Mouse (Mus musculus) kidney, adult 11 months (tissue): ENCODE data around the gene Tnfrsf8.
"Not testable (repeated sequence)": the region's sequence is repeated elsewhere in the genome, so short reads cannot be mapped to it uniquely, and the experiment has no call there.

Experiments used
- DNase-seq: peaks from one replicate; pipeline ENCODE4 v3.0.0; 2022

Gene Tnfrsf8

DNA sequence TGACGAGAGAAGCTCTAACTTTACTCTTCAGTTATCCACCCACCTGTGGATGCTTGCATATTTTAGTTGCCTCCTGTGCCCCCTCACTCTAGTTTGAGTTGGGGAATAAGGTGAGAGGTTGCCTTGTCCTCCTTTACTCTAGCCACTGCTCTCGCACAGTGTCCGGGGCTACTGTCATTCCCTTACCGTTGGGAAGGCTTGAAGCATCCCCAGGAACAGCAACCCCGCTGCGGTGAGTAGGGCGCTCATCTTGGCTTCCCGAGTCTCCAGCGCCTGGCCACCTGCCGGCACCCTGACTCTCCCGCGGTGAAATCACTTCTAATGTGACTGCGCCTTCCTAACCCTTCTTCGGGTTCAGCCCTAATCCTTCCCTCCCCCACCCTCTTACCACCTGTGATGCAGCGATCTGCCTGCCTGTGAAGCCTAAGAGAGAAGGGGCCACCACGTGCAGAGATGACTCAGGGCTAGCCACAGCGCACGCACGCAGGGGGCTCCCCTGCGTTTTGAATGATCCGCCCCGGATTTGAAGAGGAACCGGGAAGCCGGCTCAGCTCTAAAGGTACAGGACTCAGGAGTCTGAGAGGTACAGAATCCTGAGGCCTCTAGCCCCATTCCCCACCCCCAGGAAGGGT lies at the start of gene Tnfrsf8:
Gene Tnfrsf8, minus strand, starts transcription at position 329 of the 632 bp plus-strand sequence.
- DNase-seq, result no peak

DNA sequence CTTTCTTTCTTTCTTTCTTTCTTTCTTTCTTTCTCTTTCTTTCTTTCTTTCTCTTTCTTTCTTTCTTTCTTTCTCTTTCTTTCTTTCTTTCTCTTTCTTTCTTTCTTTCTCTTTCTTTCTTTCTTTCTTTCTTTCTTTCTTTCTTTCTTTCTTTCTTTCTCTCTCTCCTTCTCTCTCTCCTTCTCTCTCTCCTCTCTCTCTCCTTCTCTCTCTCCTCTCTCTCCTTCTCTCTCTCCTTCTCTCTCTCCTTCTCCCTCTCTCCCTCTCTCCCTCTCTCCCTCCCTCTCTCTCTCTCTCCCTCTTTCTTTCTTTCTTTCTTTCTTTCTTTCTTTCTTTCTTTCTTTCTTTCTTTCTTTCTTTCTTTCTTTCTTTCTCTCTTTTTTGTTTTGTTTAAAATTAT lies 46.7 kb upstream of the Tnfrsf8 start:
- not testable (repeated sequence) for DNase-seq

DNA sequence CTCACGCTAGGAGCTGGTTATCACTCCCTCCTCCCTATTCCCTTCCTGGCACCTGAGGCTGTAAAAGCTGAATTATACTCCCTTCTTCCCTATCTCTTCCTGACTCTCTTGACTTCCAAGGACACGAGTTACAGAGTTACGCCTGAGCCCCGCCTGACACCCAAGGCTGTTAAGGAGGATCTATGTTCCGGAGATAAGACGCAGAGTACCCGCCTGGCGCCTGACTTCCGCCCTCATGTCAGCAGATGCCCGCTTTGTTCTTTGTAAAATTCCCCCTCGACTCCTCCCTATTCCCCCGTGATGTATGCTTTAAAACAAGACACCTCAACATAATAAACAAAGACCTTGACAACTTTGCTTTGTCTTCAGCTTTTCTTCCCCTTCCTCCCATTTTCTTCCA lies 46.1 kb upstream of the Tnfrsf8 start:
- DNase-seq, result peak; percentile 5

DNA sequence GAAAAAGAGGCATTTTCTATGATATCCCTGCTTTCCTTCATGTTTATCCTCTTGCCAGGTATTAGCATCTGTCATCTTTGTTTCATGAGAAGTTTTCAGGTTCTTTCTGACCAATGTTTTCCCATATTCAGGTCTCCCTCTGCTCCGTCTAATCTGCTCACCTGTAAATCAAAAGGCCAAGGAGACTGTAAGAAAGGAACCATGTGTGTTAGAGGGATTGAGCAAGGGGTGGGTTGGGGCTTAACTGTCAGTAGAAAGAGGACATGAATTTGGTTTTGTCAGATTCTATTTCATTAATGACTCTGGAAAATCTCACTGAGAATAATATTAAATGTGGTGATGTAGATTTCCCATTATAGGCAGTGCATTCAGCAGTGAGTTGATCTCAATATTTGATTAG lies 45.6 kb upstream of the Tnfrsf8 start:
- no peak for DNase-seq

DNA sequence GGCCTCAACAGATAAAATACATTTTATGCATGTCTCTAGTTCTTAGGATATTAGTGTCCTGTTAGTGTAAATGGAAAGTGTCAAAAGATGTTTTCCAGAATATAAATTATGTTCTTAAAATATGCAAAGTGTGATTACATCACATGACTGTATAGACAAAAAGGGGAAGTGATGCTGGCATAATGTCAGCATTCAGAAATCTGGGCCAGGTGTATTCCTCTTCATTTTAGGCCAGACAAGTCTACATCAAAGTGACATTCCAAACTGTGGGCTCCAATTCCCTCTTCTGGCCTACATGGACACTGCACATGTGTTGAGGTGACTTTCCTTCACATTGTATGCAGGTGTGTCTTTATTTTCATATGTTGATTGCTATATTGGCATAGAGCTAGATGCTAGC lies 41.3 kb upstream of the Tnfrsf8 start:
- no peak for DNase-seq

DNA sequence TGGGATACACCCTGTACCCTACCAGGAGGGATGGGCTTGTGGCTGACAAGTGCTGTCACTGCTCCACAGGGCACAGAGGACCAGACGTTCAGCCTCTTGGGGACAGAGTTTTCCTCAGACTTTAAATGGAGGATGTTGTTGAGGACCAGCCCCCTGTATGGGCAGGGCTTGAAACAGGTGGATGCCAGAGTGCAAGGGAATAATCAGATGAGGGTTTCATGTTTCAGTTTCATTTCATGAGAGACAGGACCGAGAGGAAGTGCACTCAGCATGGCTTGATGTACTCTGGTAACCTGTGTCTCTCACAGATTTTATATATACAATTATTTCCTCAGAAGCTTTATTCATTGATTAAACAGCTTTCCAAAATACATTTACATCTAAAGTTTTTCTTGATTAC lies 38.9 kb upstream of the Tnfrsf8 start:
- no peak for DNase-seq

DNA sequence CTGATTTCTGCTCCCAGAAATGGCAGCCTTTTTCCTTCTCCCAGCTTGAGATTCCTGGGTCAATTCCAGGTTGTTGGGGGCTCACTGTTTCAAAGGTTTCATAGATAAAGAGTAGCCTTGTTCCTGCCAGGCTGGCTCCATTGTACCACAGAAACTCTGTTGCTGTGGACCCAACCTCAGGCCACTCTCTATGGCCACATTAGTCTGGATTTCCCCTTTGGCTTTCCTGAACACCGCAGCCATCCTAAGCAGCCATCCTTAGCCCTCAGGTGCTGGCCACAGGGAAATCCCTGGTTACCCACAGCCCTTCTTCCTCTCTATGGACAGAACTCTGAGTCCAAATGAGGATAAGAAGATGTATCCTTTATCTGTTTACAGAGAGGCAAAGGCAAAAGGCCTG lies 30.0 kb upstream of the Tnfrsf8 start:
- no peak for DNase-seq

DNA sequence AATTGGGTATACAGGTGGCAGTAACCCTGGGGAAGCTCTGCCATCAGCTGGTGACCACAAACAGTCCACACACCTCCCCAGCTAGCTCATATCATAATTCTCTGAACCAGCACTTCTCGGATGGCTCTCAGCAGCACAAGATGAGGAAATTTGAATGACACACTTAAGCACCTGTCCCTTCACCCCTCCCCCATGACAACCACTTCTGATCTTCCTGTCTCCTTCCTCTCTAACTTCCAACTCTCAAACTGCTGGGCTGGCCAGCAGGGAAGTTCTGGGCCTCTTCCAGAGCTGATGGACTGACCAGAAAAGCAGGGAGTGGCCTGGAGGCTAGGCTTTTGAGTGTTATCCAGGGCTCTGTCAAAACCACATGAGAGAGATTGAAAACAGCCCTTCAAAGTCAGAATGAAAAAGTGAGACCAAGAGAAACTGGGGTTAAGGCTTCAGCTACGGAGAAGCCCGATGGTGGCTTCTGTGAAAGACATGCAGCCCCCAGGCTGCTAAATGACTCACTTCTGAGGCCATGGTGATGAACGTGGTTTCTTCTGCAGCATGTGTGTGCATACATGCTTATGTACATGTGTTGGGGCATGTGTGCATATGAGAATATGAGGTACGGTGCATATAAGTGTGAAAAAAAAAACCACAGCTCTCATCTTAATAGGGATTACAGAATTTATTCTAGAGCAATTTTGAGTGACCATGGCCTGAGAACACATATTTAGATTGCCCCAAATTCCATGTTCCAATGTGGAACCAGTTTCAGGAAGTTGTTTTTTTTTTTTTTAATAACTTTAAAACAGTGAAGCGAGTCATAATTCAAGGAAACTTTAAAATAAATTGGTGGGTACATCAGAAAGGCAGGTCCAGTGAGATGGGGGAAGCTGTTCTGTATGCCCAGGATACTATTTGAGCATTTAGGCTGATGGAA lies 27.2 kb upstream of the Tnfrsf8 start:
- DNase-seq, result no peak

DNA sequence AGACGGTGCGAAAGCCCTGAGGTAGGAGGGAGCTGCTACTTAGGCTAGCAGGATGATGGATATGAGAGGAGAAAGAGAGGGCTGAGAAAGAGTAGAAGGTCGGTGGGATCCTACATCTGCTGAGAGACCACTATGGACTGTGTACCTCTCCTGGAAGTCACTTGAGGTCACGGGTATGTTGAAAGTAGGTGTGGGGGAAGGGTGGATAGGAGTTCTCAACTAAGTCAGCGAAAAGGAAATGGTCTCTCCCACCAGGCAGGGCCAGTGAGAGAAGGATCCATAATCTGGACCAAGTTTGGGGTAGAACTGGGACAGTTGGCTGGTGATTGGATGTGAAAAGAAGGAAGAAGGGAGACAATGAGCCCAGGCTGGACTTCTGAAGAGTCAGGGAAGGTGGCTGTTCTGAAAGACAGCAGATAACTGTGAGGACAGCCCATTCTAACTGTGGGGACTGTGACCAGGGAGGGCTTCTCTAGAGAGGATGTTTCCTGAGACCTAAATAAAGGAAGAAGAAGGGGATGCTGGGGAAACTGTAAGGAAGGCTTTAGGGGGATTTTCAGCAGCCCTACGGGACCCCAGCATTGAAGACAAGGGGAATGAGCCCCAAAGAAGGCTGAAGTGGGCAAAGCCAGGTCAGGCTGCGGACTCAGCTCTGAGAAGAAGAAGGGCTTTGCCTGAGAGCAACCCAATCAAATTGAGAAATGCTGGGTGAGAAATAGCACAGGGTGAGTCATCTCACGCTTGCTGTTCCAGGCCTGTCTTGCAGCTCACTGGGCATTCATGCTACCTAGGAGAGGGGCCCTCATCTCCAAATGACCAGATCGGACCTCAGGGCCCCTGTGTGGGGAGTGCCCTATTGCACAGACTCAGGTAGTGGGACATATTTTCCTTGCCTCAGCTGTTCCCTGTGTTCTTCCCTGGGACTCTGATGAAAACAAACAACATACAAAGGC lies 23.2 kb upstream of the Tnfrsf8 start:
- no peak for DNase-seq

DNA sequence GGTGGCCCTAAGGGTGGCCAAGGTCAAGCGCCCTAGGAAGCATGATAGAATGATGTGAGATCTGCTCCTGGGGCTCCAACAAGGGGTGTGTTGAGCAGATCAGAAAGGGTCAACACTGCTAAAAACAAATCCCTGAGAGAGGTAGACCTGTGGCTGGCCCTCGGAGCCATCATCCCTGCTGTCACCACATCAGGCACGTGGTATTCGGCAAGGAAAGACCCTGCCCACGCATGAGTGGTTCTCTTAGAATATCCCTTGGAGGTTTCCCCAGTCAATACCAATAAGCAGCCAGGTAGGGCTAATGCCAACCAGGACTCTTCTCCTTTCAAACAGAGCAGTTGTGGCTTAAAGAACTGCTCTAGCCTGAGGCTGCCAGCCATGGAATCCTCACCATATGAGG lies 21.6 kb upstream of the Tnfrsf8 start:
- no peak for DNase-seq

DNA sequence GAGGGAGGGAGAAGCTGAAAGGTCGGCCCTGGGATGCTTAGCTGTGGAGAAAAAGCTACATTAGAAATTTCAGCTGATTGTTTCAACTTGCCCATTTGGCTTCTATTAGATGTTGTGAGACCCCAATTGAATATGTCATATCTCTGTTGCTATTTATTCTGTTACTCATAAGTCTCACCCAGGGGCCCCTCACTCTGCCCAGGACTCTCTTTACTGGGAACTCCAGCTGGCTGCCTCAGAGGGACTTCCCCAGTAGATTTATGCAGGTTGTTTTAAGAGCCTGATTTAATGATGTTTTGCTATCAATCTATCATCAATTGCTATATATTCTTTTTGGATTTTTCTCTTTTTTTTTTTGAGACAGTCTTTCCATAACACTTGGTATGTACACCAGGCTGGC lies 21.1 kb upstream of the Tnfrsf8 start:
- no peak for DNase-seq

DNA sequence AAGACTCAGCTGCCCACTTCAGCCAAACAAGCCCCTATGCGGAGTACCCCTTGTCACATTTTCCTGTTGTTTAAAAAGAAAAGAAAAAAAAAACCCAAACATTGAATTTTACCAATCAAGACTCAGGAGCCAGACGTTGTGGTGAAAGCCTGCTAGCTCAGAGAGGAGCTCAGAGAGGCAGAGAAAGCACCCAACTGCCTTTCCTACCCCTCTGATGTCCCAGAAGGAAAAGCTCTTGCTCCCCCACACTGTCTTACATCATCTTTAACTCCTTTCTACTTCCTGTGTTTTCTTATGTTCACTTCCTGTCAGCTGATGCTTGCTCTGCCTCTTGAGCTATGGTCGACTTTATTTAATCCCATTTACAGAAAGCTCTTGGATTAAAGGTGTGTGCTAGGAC lies 8.7 kb upstream of the Tnfrsf8 start:
- DNase-seq, result no peak

DNA sequence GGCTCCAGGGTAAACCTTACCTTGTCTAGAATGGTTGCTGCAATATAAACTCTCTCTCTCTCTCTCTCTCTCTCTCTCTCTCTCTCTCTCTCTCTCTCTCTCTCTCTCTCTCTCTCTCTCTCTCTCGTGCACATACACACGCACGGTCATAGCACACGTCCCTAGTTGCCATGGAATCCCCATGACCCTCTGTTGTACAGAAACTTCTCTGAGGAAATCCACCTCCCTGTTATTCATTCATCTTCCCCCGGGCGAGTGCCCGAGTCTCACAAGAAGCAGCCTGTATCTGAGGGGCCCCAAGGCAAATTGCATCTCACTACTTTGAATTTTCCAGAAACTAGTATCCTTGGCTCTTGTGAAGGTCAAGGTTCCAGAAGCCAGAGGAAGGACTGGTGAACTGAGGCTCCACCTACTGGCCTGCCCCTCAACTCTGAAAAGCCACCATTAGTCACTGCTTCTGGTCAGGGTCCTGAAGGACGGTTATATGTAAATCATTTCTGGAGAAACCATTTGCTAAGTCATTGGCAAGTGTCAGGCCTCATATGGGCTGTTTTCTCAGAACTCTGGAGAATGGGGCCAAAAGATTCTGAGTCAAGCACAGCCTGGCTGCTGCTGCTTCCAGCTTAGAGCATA lies 8.1 kb upstream of the Tnfrsf8 start:
- peak; percentile 6 for DNase-seq

DNA sequence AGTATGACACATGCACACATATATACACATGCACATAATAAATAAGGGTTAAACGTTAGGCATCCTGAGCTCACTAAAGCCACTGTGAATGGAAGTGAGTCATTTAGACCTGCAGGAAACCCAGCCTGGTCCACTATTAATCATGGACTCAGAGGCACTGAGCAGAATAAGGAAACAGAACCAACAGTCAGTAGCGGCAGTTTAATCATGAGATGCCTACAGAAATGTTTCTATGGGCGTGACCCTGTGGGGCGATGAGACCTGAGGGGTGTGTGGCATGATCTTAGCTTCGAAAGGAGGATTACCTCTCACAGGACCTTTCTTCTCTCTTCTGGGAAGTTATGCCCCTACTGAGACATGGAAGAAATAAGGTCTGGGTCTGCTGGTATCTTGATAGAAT lies 7.2 kb upstream of the Tnfrsf8 start:
- no peak for DNase-seq

DNA sequence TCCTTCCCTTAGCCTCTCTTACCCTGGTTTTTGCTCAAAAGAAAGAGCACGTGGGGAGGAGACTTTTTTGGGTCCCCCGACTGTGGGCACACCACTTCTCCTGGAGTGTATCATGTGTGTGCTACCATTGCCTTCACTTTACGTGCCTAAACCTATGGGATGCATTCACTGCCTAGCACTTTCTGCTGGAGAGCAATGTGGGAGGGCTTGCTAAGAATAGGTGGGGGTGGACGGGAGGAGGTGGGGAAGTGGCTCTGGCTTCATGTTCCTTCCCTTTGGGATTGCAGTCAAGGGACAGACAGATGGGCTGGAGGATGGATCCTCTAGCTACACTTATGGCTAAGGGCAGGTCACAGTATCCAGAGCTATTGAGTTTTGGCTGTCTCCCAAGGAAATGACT lies 5.7 kb upstream of the Tnfrsf8 start:
- no peak for DNase-seq

DNA sequence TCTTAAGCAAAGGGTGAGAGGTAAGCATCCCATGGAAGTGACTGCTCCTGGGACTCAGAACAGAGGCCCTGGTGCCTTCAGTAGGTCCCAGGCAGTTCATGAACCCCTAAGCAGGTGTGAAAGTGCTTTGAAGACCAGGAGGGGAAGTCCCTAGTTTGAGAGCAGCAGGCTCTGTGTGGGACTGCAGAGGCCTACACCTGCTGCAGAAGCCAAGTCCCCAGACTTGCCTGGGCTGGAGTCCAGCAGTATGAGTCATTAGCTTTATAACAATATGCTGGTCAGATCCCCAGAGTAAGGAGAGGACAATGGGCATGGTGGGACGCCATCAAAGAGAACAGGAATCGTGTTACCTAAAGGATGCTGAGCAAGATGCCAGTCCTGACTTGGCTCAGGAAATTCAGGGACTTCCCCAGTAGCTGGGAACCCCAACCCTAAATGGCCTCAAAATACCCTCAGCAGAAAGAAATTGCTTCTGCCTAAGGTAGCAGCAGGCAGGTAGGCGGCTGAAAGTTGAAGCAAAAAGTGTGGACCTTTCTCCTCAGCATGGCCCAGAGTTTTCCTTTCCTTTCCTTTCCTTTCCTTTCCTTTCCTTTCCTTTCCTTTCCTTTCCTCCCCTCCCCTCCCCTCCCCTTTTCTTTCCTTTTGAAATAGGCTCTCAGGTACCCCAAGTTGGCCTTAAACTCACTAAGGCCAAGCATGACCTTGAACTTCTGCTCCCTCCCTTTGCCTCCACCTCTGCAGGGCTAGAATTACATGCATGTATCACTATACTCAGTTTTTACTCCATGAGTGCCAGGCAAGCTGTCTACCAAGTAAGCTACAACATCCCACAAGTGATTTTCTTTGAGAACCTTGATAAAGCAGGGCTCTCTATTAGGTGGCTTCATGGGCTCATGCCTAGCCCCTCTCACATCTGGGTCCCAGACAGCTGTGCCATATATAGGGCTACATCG lies 4.6 kb upstream of the Tnfrsf8 start:
- DNase-seq, result no peak

DNA sequence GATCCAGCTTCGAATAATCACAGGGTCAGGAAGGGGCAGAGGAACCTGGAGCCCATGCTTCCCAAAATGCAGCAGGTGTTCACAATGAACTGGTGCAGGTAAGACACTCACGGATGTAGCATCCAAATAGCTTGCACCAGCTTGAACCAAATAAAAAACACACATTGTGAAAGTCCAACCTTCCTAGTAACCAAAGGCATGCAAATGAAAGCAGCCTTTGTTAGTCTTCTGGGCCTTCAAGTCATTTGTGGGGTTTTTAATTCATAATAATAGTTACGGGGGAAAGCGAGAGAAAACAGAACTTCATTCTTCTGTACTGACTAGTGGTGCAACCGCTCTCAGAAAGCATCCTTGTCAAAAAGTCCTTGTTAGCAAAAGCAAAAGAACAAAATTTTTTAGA lies 1.7 kb upstream of the Tnfrsf8 start:
- no peak for DNase-seq

DNA sequence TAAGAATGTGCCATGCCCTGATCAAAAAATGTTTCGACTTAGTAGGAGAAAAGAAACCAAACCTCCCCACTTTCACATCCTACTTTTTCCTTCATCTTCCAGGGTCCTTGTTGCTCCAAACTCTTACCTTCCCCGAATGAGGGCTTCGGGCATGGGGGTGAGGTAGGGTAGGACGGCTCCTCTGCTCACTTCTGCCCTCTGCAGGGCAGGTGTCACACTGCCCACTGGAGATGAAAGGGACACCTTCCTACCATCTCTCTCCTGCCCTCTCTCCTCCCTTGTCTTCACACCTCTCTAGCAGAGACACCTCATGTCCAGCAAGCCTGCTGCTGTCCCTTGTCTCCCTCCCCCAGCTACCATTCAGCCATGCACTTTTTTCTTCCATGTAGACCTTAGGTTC lies 998 bp downstream of the Tnfrsf8 start:
- DNase-seq, result no peak

DNA sequence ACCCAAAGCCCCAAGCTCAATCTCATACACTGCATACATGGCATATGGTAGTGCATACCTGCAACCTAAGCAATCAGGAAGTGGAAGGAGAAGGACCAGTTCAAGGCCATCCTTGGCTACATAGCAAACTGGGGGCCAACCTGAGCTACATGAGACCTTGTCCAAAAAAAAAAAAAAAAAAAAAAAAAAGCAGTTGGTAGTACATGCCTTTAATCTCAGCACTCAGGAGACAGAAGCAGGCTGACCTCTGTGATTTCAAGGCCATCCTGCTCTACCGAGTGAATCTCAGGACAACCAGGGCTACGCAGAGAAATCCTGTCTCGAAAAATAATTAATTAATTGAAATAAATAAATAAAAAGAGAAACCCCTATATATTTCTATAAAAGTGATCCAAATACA lies 1.7 kb downstream of the Tnfrsf8 start:
- DNase-seq, result no peak

DNA sequence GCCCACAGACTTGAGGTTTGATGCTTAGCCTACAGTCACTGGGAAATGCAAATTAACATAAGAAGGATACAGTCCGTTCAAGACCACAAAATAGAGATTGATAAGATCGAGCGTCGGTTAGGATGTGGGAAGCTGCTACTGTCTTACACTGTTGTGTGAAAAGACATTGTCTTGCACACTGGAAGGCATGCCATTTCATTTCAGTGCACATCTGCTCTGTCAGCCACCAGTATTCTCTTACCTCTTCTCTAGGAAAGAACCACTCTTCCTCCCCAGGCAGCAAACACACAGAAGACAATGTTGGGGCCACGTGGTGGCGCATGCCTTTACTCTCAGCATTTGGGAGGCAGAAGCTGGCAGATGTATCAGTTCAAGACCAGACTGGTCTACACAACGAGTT lies 2.4 kb downstream of the Tnfrsf8 start:
- no peak for DNase-seq

DNA sequence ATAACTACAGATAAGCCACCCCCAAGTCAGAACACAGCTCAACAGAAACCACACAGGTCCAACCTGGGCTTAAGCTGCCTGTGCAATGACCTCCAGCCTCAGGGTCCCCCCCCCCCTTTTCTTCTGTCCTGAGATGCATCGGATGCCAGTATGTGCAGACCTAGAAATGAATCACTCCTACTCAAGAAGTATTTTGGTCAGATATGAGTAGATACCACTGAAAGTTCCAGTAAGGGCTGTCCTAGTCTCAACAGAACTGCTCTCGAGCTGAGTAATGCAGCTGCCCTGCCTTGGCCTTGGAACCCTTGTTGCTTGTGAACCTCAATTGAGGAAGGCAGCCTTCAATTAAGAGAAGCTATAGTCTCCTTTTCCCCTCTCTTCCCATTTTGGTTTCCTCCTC lies 4.1 kb downstream of the Tnfrsf8 start:
- DNase-seq, result no peak

DNA sequence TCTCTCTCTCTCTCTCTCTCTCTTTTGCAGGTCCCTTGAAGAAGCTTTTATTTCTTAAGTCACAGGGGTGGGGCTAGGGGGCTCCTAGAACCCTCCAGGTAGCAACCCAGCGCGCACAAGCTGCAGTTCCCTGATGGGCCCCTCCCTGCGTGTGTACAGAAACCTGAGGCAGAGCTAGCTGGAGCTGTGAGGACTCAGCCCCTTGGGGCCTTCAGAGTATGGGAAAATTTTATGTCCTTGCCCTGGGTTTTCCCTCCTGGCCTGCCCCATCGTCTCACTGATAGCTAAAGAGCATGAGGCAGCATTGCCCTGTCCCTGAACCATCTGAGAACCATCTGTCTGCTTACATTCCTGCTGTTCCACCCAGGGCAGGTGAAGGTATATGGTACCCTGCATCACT lies 8.5 kb downstream of the Tnfrsf8 start:
- DNase-seq, result no peak
